Mouse (Mus musculus): Measurements from ENCODE around the gene Ubb.

DNA sequence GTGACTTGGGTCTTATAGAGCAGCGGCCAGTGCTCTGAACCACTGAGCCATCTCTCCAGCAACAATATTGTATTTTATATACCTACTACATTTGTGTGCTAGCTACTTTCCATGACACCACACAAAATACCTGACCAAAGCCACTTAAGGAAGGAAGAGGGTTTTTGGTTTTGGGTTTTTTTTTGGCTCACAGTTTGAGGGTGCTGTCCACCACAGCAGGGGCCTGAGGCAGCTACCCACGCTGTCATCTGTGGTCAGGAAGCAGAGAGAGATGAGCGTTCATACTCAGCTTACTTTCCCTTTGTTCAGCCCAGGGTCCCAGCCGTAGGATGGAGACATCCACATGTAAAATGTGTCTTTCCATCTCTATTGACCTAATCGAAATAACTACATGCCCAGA, 36.1 kb downstream of the Ubb start:
- TF ChIP-seq POLR2A (IDR thresholded peaks at IDR 0.05; ENCODE audit: low read depth, low read length) (no peak), CTCF (IDR thresholded peaks at IDR 0.05; ENCODE audit: borderline replicate concordance, insufficient read depth, low read length) (no peak)
